Mouse (Mus musculus): ENCODE measurements at regions not wholly inside any gene's neighbourhood (a gene's known extent, or its start where the extent isn't known, plus 50 kb on each side); places are given as distances from the start of the nearest gene placed in this dataset.

DNA sequence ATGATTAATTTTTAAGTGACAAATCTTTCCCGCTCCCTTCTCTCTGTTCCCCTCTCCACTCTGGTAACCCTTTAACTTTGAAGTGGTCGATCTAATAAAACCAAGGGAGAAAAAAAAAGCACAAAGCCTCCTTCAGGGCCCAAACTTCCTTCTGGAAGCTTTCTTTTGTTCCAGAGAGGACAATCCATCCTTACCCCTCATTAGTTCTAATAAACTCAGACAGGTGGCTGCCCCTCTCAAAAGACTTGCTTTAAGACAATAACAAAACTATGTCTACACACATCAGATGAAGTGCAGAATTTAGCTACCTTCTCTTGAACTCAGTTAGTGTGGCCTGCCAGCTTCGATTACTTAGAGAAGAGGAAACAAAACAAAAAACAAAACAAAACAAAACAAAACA, 94.6 kb upstream of the Fat1 start:
- no peak overlapping the region for H3K4me3 ChIP-seq (replicated peaks; ENCODE audit: low read depth, low read length)
- no peak for ATAC-seq (ENCODE audit: low FRiP score, low TSS enrichment)
- no peaks in the 10 kb centered on the region for H3K4me1 ChIP-seq (ENCODE audit: control insufficient read depth, insufficient read depth, low read length)
- no peaks in the 10 kb centered on the region for H3K36me3 ChIP-seq (ENCODE audit: control insufficient read depth, insufficient read depth, low read length)
- no peak overlapping the region for H3K27ac ChIP-seq (replicated peaks; ENCODE audit: low read depth, low read length)
- WGBS = 51% methylated on average over 3 of the region's 3 CpGs
- no peak overlapping the region for H3K9ac ChIP-seq (replicated peaks; ENCODE audit: low read length)
- H3K9me3 ChIP-seq (ENCODE audit: control insufficient read depth, low read length) = no peaks in the 10 kb centered on the region
- no peak for DNase-seq
- H3K27me3 ChIP-seq (ENCODE audit: control insufficient read depth, insufficient read depth, low read length) = no peaks in the 10 kb centered on the region
- no peak overlapping the region for H3K4me2 ChIP-seq (ENCODE audit: low read length)

DNA sequence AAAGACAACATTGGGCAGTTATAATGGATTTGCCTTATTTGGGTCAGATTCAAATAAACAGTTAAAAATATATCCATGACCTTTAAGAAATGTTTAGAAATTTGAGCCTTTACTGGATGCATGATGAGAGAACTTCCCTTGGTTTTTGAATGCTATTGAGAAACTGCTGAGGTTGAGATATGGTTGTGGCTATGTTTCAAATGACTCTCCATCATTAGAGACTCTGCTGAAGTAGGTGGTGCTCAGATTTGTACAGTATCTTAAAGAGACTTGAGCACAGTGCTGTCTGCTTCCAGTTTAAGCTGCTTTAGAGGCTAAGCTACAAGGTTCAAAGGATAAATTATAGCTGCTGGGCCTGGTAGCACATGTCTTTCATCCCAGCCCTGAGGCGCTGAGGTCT, 90.9 kb upstream of the Fat1 start:
- Histone ChIP-seq H3K9me3 (ENCODE audit: control insufficient read depth, low read length) (no peaks in the 10 kb centered on the region), H3K4me2 (ENCODE audit: low read length) (no peak overlapping the region), H3K27me3 (ENCODE audit: control insufficient read depth, insufficient read depth, low read length) (no peaks in the 10 kb centered on the region), H3K9ac (replicated peaks; ENCODE audit: low read length) (no peak overlapping the region), H3K4me1 (ENCODE audit: control insufficient read depth, insufficient read depth, low read length) (no peaks in the 10 kb centered on the region), H3K36me3 (ENCODE audit: control insufficient read depth, insufficient read depth, low read length) (no peaks in the 10 kb centered on the region), H3K4me3 (replicated peaks; ENCODE audit: low read depth, low read length) (no peak overlapping the region), H3K27ac (replicated peaks; ENCODE audit: low read depth, low read length) (no peak overlapping the region)
- DNase-seq = no peak
- 93% methylated on average over 1 of the region's 1 CpGs for WGBS
- ATAC-seq (ENCODE audit: low FRiP score, low TSS enrichment) = no peak

DNA sequence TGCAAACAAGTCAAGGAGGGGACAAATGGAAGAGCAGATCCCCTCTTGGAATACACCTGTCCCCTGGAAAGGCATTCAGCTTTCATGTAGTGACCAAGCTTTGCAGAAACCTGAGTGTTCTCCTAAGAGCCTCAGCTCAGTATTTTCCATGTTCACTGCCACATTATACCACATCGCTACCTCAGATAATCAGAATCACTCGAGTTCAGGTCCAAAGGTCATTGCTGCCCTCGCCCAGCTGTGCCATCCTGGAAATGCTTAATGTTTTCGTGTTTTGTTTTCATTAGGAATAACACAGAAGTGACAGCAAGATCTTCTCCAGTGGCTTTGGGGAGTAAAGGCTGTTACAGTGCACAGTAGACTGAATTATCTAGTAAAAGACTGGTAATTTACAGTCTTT, 83.0 kb upstream of the Fat1 start:
- no peak for ATAC-seq (ENCODE audit: low FRiP score, low TSS enrichment)
- Histone ChIP-seq H3K4me2 (ENCODE audit: low read length) (no peak overlapping the region), H3K9ac (replicated peaks; ENCODE audit: low read length) (no peak overlapping the region), H3K9me3 (ENCODE audit: control insufficient read depth, low read length) (no peaks in the 10 kb centered on the region), H3K27me3 (ENCODE audit: control insufficient read depth, insufficient read depth, low read length) (no peaks in the 10 kb centered on the region), H3K4me1 (ENCODE audit: control insufficient read depth, insufficient read depth, low read length) (no peaks in the 10 kb centered on the region), H3K27ac (replicated peaks; ENCODE audit: low read depth, low read length) (no peak overlapping the region), H3K36me3 (ENCODE audit: control insufficient read depth, insufficient read depth, low read length) (no peaks in the 10 kb centered on the region), H3K4me3 (replicated peaks; ENCODE audit: low read depth, low read length) (no peak overlapping the region)
- 84% methylated on average over 4 of the region's 4 CpGs for WGBS
- DNase-seq = no peak

DNA sequence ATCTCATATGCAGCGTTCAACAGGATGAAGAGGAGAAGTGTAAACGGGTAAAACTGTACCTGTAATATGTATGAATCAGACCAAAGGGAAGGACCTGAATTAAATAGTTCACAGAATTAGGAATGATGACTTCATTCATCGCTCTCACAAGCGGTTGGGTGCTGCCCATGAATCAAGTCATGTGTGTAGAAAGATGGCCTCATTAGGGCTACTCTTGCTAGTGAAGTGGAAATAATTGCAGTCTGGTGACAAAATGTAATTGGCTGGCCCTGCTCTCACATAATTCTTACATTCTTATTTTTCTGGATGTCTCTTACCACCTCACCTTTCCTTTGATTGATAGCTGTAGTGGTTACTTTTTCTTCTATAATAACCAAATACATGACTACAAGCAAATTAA, 80.1 kb upstream of the Fat1 start:
- no peak for ATAC-seq (ENCODE audit: low FRiP score, low TSS enrichment)
- 91% methylated on average over 4 of the region's 4 CpGs for WGBS

DNA sequence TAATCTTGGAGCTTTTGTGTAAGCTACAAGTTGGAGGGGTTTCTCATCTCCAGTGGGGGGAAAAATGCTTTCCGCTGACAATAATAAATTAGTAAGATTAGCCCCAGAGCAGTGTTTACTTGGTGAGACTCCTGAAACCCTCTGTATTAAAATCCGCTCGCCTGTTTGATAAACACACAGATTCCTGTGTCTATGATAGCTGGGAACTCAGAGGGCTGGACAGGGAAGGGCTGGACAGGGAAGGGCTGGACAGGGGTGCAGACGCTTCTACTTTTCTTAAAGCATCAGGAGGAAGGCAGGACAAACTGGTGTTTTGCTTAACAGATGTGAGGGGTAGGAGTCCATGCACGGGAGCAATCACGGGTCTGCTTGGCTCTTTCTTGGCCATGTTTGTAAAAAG, 68.0 kb upstream of the Fat1 start:
- no peak overlapping the region for H3K4me2 ChIP-seq (ENCODE audit: low read length)
- DNase-seq (no peak), ATAC-seq (ENCODE audit: low FRiP score, low TSS enrichment) (no peak)
- H3K4me3 ChIP-seq (replicated peaks; ENCODE audit: low read depth, low read length) = no peak overlapping the region
- H3K9me3 ChIP-seq (ENCODE audit: control insufficient read depth, low read length) = no peaks in the 10 kb centered on the region
- H3K27ac ChIP-seq (replicated peaks; ENCODE audit: low read depth, low read length) = no peak overlapping the region
- H3K9ac ChIP-seq (replicated peaks; ENCODE audit: low read length) = no peak overlapping the region
- no peaks in the 10 kb centered on the region for H3K36me3 ChIP-seq (ENCODE audit: control insufficient read depth, insufficient read depth, low read length)
- 83% methylated on average over 6 of the region's 6 CpGs for WGBS
- H3K4me1 ChIP-seq (ENCODE audit: control insufficient read depth, insufficient read depth, low read length) = no peaks in the 10 kb centered on the region
- no peaks in the 10 kb centered on the region for H3K27me3 ChIP-seq (ENCODE audit: control insufficient read depth, insufficient read depth, low read length)

More for the DNA sequence above, 80.1 kb upstream of the Fat1 start:
- H3K9ac ChIP-seq (replicated peaks; ENCODE audit: low read length) = no peak overlapping the region
- no peak overlapping the region for H3K4me2 ChIP-seq (ENCODE audit: low read length)
- H3K27me3 ChIP-seq (ENCODE audit: control insufficient read depth, insufficient read depth, low read length) = no peaks in the 10 kb centered on the region
- H3K36me3 ChIP-seq (ENCODE audit: control insufficient read depth, insufficient read depth, low read length) = no peaks in the 10 kb centered on the region
- H3K27ac ChIP-seq (replicated peaks; ENCODE audit: low read depth, low read length) = no peak overlapping the region
- DNase-seq = no peak
- H3K4me3 ChIP-seq (replicated peaks; ENCODE audit: low read depth, low read length) = no peak overlapping the region
- no peaks in the 10 kb centered on the region for H3K4me1 ChIP-seq (ENCODE audit: control insufficient read depth, insufficient read depth, low read length)
- H3K9me3 ChIP-seq (ENCODE audit: control insufficient read depth, low read length) = no peaks in the 10 kb centered on the region

DNA sequence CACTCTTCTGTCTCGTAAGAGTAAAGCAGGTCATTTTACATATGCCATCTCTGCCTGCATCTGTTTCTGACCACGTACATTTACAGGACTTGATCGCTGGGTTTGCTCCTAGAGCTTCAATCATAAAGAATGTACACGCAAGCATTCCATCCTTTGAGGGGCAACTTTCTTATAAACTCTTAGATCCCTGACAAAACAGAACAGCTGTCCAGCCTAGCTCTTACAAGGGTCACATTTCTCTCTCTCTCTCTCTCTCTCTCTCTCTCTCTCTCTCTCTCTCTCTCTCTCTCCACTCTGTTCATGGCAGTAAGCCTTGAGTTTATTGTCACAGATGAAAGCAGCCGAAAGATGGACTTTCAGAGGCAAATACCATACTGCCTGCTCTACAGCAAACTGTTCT, 67.6 kb upstream of the Fat1 start:
- Histone ChIP-seq H3K4me2 (ENCODE audit: low read length) (no peak overlapping the region), H3K27ac (replicated peaks; ENCODE audit: low read depth, low read length) (no peak overlapping the region), H3K9me3 (ENCODE audit: control insufficient read depth, low read length) (no peaks in the 10 kb centered on the region), H3K4me3 (replicated peaks; ENCODE audit: low read depth, low read length) (no peak overlapping the region), H3K9ac (replicated peaks; ENCODE audit: low read length) (no peak overlapping the region), H3K27me3 (ENCODE audit: control insufficient read depth, insufficient read depth, low read length) (no peaks in the 10 kb centered on the region), H3K4me1 (ENCODE audit: control insufficient read depth, insufficient read depth, low read length) (no peaks in the 10 kb centered on the region), H3K36me3 (ENCODE audit: control insufficient read depth, insufficient read depth, low read length) (no peaks in the 10 kb centered on the region)
- DNase-seq (no peak), ATAC-seq (ENCODE audit: low FRiP score, low TSS enrichment) (no peak)
- WGBS = 89% methylated on average over 5 of the region's 5 CpGs

DNA sequence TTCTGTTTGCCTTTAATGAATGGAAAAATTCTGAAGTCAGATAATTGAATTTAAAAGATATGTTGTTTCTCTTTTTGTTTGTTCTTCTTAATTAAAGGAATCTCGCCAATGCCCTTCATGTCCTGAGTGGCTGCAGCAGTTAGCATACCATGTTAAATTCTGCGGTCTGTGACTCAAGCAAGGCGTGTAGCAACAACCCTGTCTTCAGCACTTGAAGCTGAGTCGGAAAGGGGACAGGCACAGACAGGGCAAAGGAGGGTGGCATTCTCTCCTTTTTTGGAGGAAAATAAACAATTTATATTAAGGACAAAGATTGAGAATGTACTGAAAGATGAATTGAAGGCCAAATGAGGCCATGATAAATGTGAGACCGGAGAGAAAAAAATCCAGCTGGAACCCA, 58.2 kb upstream of the Fat1 start:
- DNase-seq = no peak
- Histone ChIP-seq H3K27me3 (ENCODE audit: control insufficient read depth, insufficient read depth, low read length) (no peaks in the 10 kb centered on the region), H3K9me3 (ENCODE audit: control insufficient read depth, low read length) (no peaks in the 10 kb centered on the region), H3K4me2 (ENCODE audit: low read length) (no peak overlapping the region), H3K36me3 (ENCODE audit: control insufficient read depth, insufficient read depth, low read length) (no peaks in the 10 kb centered on the region), H3K4me1 (ENCODE audit: control insufficient read depth, insufficient read depth, low read length) (no peaks in the 10 kb centered on the region), H3K4me3 (replicated peaks; ENCODE audit: low read depth, low read length) (no peak overlapping the region), H3K9ac (replicated peaks; ENCODE audit: low read length) (no peak overlapping the region), H3K27ac (replicated peaks; ENCODE audit: low read depth, low read length) (no peak overlapping the region)
- no peak for ATAC-seq (ENCODE audit: low FRiP score, low TSS enrichment)
- WGBS = 85% methylated on average over 5 of the region's 5 CpGs

DNA sequence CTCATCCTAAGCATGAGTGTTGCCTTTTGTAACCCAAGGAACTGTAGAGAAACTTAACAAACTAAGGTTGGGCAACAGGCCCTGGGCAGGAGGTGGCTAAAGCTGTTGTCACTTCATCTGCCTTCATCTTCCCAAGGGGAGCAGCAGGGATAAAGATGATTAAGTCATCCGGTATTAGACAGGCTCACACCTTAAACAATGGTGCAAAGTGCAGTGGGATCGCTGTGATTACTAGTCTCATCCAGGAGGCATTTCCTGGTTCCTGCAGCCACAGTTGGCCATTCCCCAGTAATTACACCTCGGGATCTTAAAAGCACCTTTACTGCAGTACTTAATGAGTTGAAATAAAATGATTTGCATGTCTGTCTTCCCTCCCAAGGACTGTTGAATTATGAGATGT, 57.0 kb upstream of the Fat1 start:
- Histone ChIP-seq H3K27ac (replicated peaks; ENCODE audit: low read depth, low read length) (no peak overlapping the region), H3K4me1 (ENCODE audit: control insufficient read depth, insufficient read depth, low read length) (no peaks in the 10 kb centered on the region), H3K27me3 (ENCODE audit: control insufficient read depth, insufficient read depth, low read length) (no peaks in the 10 kb centered on the region), H3K4me2 (ENCODE audit: low read length) (no peak overlapping the region), H3K4me3 (replicated peaks; ENCODE audit: low read depth, low read length) (no peak overlapping the region), H3K9me3 (ENCODE audit: control insufficient read depth, low read length) (no peaks in the 10 kb centered on the region), H3K9ac (replicated peaks; ENCODE audit: low read length) (no peak overlapping the region), H3K36me3 (ENCODE audit: control insufficient read depth, insufficient read depth, low read length) (no peaks in the 10 kb centered on the region)
- ATAC-seq (ENCODE audit: low FRiP score, low TSS enrichment) = no peak
- WGBS = 54% methylated on average over 3 of the region's 3 CpGs
- DNase-seq = no peak

DNA sequence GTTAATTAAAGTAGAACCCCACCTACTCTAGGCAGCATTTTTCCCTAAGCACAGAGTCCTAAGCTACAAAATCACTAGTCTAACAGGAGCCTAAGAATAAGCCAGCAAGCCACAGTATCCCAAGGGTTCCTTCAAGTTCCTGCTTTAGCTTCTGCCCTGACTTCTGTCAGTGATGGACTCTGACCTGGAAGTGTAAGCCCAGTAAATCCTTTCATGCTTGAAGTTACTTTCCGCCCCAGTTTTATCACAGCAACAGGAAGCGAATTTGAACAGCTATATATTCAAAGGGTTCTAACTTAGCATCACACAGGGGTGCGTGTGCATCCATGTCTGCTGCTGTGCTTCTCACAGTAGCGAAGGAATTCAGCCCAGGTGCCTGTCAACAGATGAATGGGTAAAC, 56.1 kb upstream of the Fat1 start:
- ATAC-seq (ENCODE audit: low FRiP score, low TSS enrichment) (no peak), DNase-seq (no peak)
- H3K4me2 ChIP-seq (ENCODE audit: low read length) = no peak overlapping the region
- no peaks in the 10 kb centered on the region for H3K36me3 ChIP-seq (ENCODE audit: control insufficient read depth, insufficient read depth, low read length)
- WGBS = 73% methylated on average over 4 of the region's 4 CpGs
- no peak overlapping the region for H3K27ac ChIP-seq (replicated peaks; ENCODE audit: low read depth, low read length)
- H3K4me1 ChIP-seq (ENCODE audit: control insufficient read depth, insufficient read depth, low read length) = no peaks in the 10 kb centered on the region
- H3K9ac ChIP-seq (replicated peaks; ENCODE audit: low read length) = no peak overlapping the region
- no peaks in the 10 kb centered on the region for H3K27me3 ChIP-seq (ENCODE audit: control insufficient read depth, insufficient read depth, low read length)
- H3K9me3 ChIP-seq (ENCODE audit: control insufficient read depth, low read length) = no peaks in the 10 kb centered on the region
- no peak overlapping the region for H3K4me3 ChIP-seq (replicated peaks; ENCODE audit: low read depth, low read length)

Measured in midbrain, embryonic 14.5 days (tissue).